Mouse (Mus musculus): ENCODE data around the gene Hist1h4c. TPM values are rescaled to one million over a fixed set of nuclear protein-coding genes. Genes with fewer than 3 reads are reported as not detected.
"Not testable (repeated sequence)": the region's sequence is repeated elsewhere in the genome, so short reads cannot be mapped to it uniquely, and the experiment has no call there.

Hist1h4c gene
- polyA plus RNA-seq (2014; fragmentation: Nextera tagmentation; extraction: Ambion mirVana), result 11.2 and 11.4 TPM in 2 replicates

- H3K9me3 ChIP-seq (ENCODE audit: low read depth, low read length), result no peaks in the 10 kb centered on the region
Measured at GRCm38 (mm10) chr13:23698300-23698693, at the start of gene Hist1h4c. Gene Hist1h4c, minus strand, starts transcription at chr13:23698454.

GRCm38 (mm10) chr13:23747892-23748288, 49.6 kb upstream of the Hist1h4c start:
- Histone ChIP-seq H3K4me2 (peak overlapping the region; percentile 91), H3K9ac (peak overlapping the region; percentile 62), H3K27ac (ENCODE audit: low read depth) (peak overlapping the region; percentile 100), H3K9me3 (ENCODE audit: low read depth, low read length) (no peaks in the 10 kb centered on the region), H3K27me3 (ENCODE audit: insufficient read depth, low read length) (no peaks in the 10 kb centered on the region), H3K4me3 (ENCODE audit: low read depth, low read length) (peak overlapping the region; percentile 45), H3K4me1 (ENCODE audit: insufficient read depth) (peaks cover 8% of the 10 kb centered on the region), H3K36me3 (ENCODE audit: insufficient read depth) (no peaks in the 10 kb centered on the region)
- ATAC-seq (ENCODE audit: insufficient read depth) (no peak), DNase-seq (peak; percentile 64)
- WGBS, result 6% methylated on average over 4 of the region's 4 CpGs
- TF ChIP-seq CTCF (IDR thresholded peaks at IDR 0.05; ENCODE audit: low read depth), result no peak

More at GRCm38 (mm10) chr13:23698300-23698693, at the start of gene Hist1h4c:
- under 1% methylated on average over 22 of the region's 22 CpGs for WGBS
- no peaks in the 10 kb centered on the region for H3K36me3 ChIP-seq (ENCODE audit: insufficient read depth)
- H3K27me3 ChIP-seq (ENCODE audit: insufficient read depth, low read length), result no peaks in the 10 kb centered on the region
- peak within 1 kb of the TSS; percentile 48 for H3K4me3 ChIP-seq (ENCODE audit: low read depth, low read length)
- peak; percentile 100 for DNase-seq
- TF ChIP-seq CTCF (IDR thresholded peaks at IDR 0.05; ENCODE audit: low read depth), result peak; percentile 33
- peak within 1 kb of the TSS; percentile 74 for H3K4me2 ChIP-seq
- peak within 1 kb of the TSS; percentile 97 for H3K27ac ChIP-seq (ENCODE audit: low read depth)
- peaks cover 4% of the 10 kb centered on the region; the same call in 1 of the 2 replicates for H3K4me1 ChIP-seq (ENCODE audit: insufficient read depth)
- ATAC-seq (ENCODE audit: insufficient read depth), result peak; percentile 97
- H3K9ac ChIP-seq, result peak within 1 kb of the TSS; percentile 69

GRCm38 (mm10) chr13:23747081-23747891, 49.0 kb upstream of the Hist1h4c start:
- peak overlapping the region; percentile 45 for H3K4me3 ChIP-seq (ENCODE audit: low read depth, low read length)
- 2% methylated on average over 10 of the region's 13 CpGs for WGBS

GRCm38 (mm10) chr13:23746201-23747080, 48.2 kb upstream of the Hist1h4c start, which contains the start of gene Hist1h2bb:
Gene Hist1h2bb, plus strand, starts transcription at chr13:23746734.
- not testable (repeated sequence) for H3K9me3 ChIP-seq (ENCODE audit: low read depth, low read length); H3K4me1 ChIP-seq (ENCODE audit: insufficient read depth); H3K27me3 ChIP-seq (ENCODE audit: insufficient read depth, low read length); H3K36me3 ChIP-seq (ENCODE audit: insufficient read depth)
- DNase-seq (peak; percentile 93), ATAC-seq (ENCODE audit: insufficient read depth) (peak; percentile 93)
- Histone ChIP-seq H3K27ac (ENCODE audit: low read depth) (peak within 1 kb of the TSS; percentile 100), H3K4me3 (ENCODE audit: low read depth, low read length) (peak within 1 kb of the TSS; percentile 45), H3K9ac (peak within 1 kb of the TSS; percentile 79), H3K4me2 (peak within 1 kb of the TSS; percentile 91)
- TF ChIP-seq CTCF (IDR thresholded peaks at IDR 0.05; ENCODE audit: low read depth), result peak; percentile 5; the same call in 1 of the 2 replicates
- WGBS, result under 1% methylated on average over 35 of the region's 58 CpGs

More at GRCm38 (mm10) chr13:23747081-23747891, 49.0 kb upstream of the Hist1h4c start:
- peak; percentile 73 for DNase-seq
- no peaks in the 10 kb centered on the region for H3K27me3 ChIP-seq (ENCODE audit: insufficient read depth, low read length)
- H3K4me1 ChIP-seq (ENCODE audit: insufficient read depth), result peaks cover 8% of the 10 kb centered on the region
- ATAC-seq (ENCODE audit: insufficient read depth), result no peak; the same call in 1 of the 2 replicates
- H3K27ac ChIP-seq (ENCODE audit: low read depth), result peak overlapping the region; percentile 100
- TF ChIP-seq CTCF (IDR thresholded peaks at IDR 0.05; ENCODE audit: low read depth), result no peak
- H3K9me3 ChIP-seq (ENCODE audit: low read depth, low read length), result no peaks in the 10 kb centered on the region
- no peaks in the 10 kb centered on the region for H3K36me3 ChIP-seq (ENCODE audit: insufficient read depth)
- peak overlapping the region; percentile 91 for H3K4me2 ChIP-seq
- H3K9ac ChIP-seq, result peak overlapping the region; percentile 62

GRCm38 (mm10) chr13:23745381-23746161, 47.3 kb upstream of the Hist1h4c start, which contains the start of gene Hist1h3c:
Gene Hist1h3c, minus strand, starts transcription at chr13:23745602.
- Histone ChIP-seq H3K9ac (peak within 1 kb of the TSS; percentile 79), H3K36me3 (ENCODE audit: insufficient read depth) (no peaks in the 10 kb centered on the region), H3K27me3 (ENCODE audit: insufficient read depth, low read length) (no peaks in the 10 kb centered on the region), H3K4me1 (ENCODE audit: insufficient read depth) (peaks cover 10% of the 10 kb centered on the region), H3K4me3 (ENCODE audit: low read depth, low read length) (peak within 1 kb of the TSS; percentile 45), H3K9me3 (ENCODE audit: low read depth, low read length) (no peaks in the 10 kb centered on the region), H3K4me2 (peak within 1 kb of the TSS; percentile 91), H3K27ac (ENCODE audit: low read depth) (peak within 1 kb of the TSS; percentile 100)
- DNase-seq, result peak; percentile 98
- under 1% methylated on average over 23 of the region's 28 CpGs for WGBS
- no peak for TF ChIP-seq CTCF (IDR thresholded peaks at IDR 0.05; ENCODE audit: low read depth)
- ATAC-seq (ENCODE audit: insufficient read depth), result peak; percentile 68

Data from lung, embryonic 14.5 days (tissue).